Mouse (Mus musculus): ENCODE measurements around the gene Atp6v1g3.

- no peak for TF ChIP-seq MYC (IDR thresholded peaks at IDR 0.05; ENCODE audit: low read depth, low read length)
- no peak for TF ChIP-seq CTCF (IDR thresholded peaks at IDR 0.05 in 2 of 3, conservative IDR thresholded peaks at IDR 0.05 in 1 of 3; ENCODE audit: control insufficient read depth in 1 of 3, insufficient read depth in 1 of 3, low read depth in 2 of 3, low read length in 3 of 3, poor library complexity in 1 of 3, severe bottlenecking in 1 of 3)
- no peak for TF ChIP-seq HCFC1 (IDR thresholded peaks at IDR 0.05; ENCODE audit: low read depth, low read length)
- no peak for TF ChIP-seq ZC3H11A (IDR thresholded peaks at IDR 0.05; ENCODE audit: low read depth, low read length)
- no peak for TF ChIP-seq EP300 (IDR thresholded peaks at IDR 0.05; ENCODE audit: low read depth in 1 of 2, low read length in 2 of 2)
- TF ChIP-seq TBP (IDR thresholded peaks at IDR 0.05; ENCODE audit: low read depth, low read length): no peak
- no peak for TF ChIP-seq POLR2A (IDR thresholded peaks at IDR 0.05; ENCODE audit: control insufficient read depth in 1 of 2, insufficient read depth in 1 of 2, low read depth in 1 of 2, low read length in 2 of 2, poor library complexity in 1 of 2)
- no peak for TF ChIP-seq NELFE (IDR thresholded peaks at IDR 0.05; ENCODE audit: low read depth, low read length)
- no peak for TF ChIP-seq USF2 (IDR thresholded peaks at IDR 0.05; ENCODE audit: borderline replicate concordance in 1 of 2, insufficient read depth in 1 of 2, low read depth in 1 of 2, low read length in 2 of 2)
- TF ChIP-seq GABPA (IDR thresholded peaks at IDR 0.05; ENCODE audit: low read depth, low read length): no peak
- TF ChIP-seq GATA1 (IDR thresholded peaks at IDR 0.05; ENCODE audit: low read depth, low read length): no peak
- TF ChIP-seq MEF2A (IDR thresholded peaks at IDR 0.05; ENCODE audit: extremely low read depth, insufficient replicate concordance, low read depth, low read length, poor library complexity, severe bottlenecking): no peak
- no peak for TF ChIP-seq POLR2AphosphoS5 (IDR thresholded peaks at IDR 0.05; ENCODE audit: borderline replicate concordance, low read depth, low read length)
- no peak for TF ChIP-seq BHLHE40 (IDR thresholded peaks at IDR 0.05; ENCODE audit: borderline replicate concordance, low read depth, low read length)
Measured at GRCm38 (mm10) chr1:138261520-138261919, 12.0 kb upstream of the Atp6v1g3 start.

Measured in MEL (cell line).